Mouse (Mus musculus): ENCODE data around the gene Tfe3.

Gene Tfe3

DNA sequence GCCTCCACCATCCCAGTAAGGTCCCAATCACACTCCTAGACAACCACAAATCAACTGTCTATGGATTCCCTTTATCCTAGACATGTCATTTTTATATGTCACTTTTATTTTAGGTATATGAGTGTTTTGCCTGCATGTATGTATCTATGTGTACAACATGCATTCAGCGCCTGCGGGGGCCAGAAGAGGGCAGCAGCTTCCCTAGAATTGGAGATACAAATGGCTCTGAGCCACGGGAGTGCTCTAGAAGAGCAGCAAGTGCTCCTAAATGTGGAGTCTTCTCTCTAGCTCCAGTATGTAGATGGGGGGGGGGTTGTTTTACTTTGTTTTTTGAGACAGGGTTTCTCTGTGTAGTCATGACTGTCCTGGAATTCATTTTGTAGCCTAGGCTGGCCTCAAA is 8.7 kb upstream of the Tfe3 start:
- peak; percentile 50 for DNase-seq (ENCODE audit: low read depth)

- DNase-seq (ENCODE audit: low read depth) = no peak
Observed at GRCm38 (mm10) chrX:7762921-7763197, 499 bp downstream of the Tfe3 start.

- DNase-seq (ENCODE audit: low read depth) = peak; percentile 68
Observed at GRCm38 (mm10) chrX:7763631-7764393, 1.5 kb downstream of the Tfe3 start.

DNA sequence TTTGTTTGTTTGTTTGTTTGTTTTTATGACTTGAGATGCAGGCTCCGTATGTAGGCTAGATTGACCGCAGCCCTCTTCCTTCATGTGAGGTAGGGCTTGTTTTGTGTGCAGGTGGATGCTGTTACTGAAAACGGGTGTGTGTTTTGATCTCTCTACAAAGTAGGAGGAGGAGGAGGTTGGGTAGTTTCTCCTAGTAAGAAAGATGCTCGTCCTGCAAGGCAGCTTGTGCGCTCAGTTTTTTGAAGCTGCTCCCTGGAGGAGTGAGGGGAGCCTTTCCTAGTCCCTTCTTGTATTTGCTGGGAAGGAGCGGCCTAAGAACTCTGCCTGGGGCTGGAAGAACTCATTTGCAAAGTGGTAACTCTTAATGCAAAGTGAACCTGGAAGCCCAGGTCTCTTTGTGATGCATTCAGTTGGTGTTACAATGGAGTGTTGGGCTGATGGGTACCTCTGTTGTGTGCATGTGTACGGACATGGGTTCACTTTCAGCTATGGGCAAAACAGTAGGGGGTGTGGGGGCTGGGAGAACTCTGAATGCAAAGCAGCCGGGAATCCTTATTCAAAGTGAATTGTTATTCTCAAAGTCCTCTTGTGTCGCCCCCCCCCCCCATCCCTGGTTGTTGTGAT is 2.4 kb downstream of the Tfe3 start:
- no peak for DNase-seq (ENCODE audit: low read depth)

GRCm38 (mm10) chrX:7765281-7765670 is 2.9 kb downstream of the Tfe3 start:
- DNase-seq (ENCODE audit: low read depth) = no peak

- DNase-seq (ENCODE audit: low read depth) = peak; percentile 92
Observed at GRCm38 (mm10) chrX:7765764-7766163, 3.4 kb downstream of the Tfe3 start.

DNA sequence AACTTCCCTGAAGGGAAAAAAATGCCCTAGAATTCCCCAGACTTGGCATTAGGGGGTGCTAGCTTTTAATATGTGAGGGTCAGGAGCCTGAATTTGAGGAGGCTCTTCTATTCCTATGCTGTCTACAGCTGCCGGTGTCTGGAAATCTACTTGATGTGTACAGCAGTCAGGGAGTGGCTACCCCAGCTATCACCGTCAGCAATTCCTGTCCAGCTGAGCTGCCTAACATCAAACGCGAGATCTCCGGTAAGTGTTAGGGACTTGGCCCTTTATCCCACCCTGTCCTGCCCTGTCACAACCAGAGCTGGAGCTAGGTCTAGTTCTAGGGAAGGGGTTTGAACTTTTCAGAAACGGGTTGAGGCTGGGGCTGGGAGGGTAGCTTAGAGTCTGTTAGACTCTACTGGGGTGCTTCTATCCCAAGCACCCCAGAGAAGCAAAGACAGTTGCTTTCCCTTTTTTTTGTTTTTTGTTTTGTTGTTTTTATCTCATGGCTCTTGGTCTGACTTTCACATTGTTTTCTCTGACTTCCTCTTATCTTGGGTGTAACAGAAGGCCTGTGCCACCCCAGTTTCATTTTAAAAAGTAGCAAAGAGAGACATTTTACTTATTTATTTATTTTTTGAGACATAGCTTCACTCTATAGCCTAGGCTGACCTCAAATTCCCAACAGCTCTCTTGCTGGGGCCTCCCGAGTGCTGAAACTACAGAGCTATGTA is 7.1 kb downstream of the Tfe3 start:
- DNase-seq (ENCODE audit: low read depth) = no peak

GRCm38 (mm10) chrX:7772766-7773165 is 10.4 kb downstream of the Tfe3 start:
- DNase-seq (ENCODE audit: low read depth) = no peak

DNA sequence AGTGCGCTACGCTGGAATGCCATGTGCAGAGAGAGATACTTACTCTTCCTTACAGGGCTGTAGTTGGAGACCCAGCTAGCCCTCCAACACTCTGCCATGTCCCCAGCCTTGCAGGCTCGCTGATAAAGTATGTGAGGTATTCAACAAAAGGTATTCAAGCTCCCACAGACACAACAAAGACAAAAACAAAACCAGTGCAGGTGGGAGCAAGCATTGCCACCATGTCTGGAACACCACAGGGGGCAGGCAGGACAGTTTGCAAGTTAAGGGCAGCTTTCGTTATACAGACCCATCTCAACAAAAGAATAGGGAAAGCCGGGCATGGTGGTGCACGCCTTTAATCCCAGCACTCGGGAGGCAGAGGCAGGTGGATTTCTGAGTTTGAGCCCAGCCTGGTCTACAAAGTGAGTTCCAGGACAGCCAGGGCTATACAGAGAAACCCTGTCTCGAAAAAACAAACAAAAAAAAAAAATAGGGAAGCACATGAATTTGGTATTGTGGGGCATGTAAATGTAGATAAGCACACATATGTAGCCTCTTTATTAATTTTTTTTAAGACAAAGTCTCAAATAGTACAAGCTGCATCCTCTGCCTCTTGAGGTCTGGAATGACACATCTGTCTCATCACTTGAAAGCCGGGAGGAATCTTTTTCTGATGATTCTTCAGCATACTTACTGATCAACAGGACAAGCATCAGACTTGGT is 13.3 kb downstream of the Tfe3 start:
- DNase-seq (ENCODE audit: low read depth) = no peak

DNA sequence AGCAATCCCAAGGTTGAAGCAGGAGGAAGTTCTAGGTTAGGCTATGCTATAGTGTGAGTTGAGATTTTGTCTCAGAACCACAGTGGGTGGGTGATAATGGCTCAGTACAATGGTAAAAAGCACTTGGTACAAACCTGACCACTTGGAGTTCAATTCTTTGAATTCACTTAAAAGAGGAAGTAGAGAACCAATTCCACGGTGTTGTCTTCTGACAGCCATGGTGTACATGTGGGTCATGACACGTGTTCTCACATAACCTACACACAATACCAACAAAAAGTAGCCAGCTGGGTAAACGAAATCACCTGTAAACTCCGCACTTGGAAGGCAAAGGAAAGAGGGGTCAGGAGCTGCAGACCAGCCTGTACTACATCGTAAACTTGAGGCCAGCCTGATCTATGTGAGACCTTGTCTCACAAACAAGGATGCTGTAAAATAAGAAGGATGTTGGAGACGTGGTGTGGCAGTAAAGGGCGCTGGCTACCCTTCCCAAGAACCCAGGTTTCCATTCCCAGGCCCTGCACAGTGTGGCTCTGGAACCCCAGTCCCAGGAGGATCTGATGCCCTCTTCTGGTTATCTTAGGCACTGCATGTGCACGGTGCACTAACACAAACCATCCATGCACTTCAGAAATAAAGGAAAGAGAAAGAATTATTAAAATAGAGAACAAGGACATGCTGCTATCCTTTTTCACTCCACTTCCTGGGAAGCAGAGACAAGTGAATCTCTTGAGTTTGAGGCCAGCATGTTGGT is 14.1 kb downstream of the Tfe3 start:
- DNase-seq (ENCODE audit: low read depth) = peak; percentile 51

- peak; percentile 54 for DNase-seq (ENCODE audit: low read depth)
Observed at GRCm38 (mm10) chrX:7778450-7779244, 16.3 kb downstream of the Tfe3 start.

DNA sequence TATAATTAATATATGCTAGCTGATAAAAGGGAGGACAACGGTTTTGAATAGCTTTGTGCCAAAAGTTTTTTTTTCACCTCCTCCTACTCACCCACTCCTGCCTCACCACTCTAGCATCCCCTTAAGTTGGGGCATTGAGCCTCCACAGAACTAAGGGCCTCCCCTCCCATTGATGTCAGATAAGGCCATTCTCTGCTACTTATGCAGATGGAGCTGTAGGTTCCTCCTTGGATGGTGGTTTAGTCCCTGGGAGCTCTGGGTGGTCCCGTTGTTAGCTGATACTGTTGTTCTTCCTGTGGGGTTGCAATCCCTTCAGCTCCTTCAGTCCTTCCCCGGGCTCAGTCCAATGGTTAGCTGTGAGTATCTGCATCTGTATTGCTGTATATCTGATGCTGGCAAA is 16.9 kb downstream of the Tfe3 start:
- no peak for DNase-seq (ENCODE audit: low read depth)

DNA sequence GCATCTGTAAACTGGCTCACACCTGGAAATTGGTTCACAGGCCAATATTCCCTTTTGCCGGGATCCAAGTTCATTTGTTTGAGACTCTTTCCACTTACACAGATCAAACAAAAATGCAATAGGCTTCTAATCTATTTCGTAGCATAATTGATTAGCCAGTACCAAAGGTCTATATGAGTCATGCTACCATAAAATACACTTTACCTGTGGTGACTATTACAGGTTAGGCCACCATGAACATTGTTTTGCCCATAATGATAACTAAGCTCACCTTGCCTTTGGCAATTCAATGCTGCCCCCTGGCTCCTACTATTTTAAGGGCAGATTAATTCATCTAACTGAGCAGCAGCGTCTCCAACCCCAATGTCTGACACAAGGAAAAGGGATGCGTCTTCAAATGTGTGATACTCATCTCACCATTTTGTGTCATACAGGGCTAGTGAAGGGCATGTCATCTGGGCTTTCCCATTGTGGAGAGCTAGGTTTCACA is 20.3 kb downstream of the Tfe3 start:
- DNase-seq (ENCODE audit: low read depth) = no peak

- DNase-seq (ENCODE audit: low read depth) = peak; percentile 94
Observed at GRCm38 (mm10) chrX:7789542-7790136, 27.3 kb downstream of the Tfe3 start, which contains the start of gene Gripap1. Gene Gripap1, plus strand, starts transcription at chrX:7789765.

DNA sequence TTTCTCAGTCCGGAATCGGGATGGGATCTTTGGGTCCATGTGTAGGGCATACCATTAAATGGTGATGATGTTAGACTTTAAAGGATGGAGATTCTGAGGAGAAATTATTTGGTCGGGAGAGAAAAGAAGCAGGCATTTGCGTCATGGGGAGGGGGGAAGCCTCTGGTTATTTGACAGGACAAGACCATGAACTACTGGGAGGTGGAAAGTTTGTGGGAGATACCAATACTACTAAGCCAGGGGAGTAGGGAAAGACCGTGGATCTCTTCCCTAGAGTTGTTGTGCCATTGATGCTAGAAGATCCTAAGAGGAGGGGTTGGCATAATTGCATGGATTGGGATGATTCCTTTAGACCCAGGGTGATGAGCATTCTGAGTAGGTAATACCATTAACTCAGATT is 27.9 kb downstream of the Tfe3 start:
- peak; percentile 24 for DNase-seq (ENCODE audit: low read depth)

- DNase-seq (ENCODE audit: low read depth) = peak; percentile 62
Observed at GRCm38 (mm10) chrX:7793361-7793760, 31.0 kb downstream of the Tfe3 start.

- DNase-seq (ENCODE audit: low read depth) = peak; percentile 21
Observed at GRCm38 (mm10) chrX:7795016-7795415, 32.7 kb downstream of the Tfe3 start.

- DNase-seq (ENCODE audit: low read depth) = no peak
Observed at GRCm38 (mm10) chrX:7797327-7797726, 35.0 kb downstream of the Tfe3 start.

- DNase-seq (ENCODE audit: low read depth) = peak; percentile 8
Observed at GRCm38 (mm10) chrX:7802157-7802556, 39.8 kb downstream of the Tfe3 start.

DNA sequence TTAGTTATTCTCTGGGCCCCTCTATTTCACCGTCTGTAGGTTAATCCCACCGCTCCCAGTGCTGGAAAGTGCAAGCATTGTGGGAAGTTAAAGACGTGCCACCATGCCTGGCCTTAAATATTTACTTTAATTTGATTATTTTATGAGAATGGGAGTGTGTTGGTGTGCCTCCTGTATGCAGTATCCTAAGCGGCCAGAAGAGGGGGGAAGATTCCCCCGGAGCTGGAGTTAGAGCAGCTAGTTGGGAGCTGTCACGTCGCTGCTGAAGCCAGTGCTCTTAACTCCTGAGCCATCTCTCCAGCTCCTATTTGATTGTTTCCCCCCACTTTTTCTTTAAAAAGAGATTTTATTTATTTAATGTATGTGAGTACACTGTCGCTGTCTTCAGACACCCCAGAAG is 52.7 kb downstream of the Tfe3 start:
- DNase-seq (ENCODE audit: low read depth) = peak; percentile 32
